Mouse (Mus musculus): ENCODE measurements at regions not wholly inside any gene's neighbourhood (a gene's known extent, or its start where the extent isn't known, plus 50 kb on each side); places are given as distances from the start of the nearest gene placed in this dataset.

DNA sequence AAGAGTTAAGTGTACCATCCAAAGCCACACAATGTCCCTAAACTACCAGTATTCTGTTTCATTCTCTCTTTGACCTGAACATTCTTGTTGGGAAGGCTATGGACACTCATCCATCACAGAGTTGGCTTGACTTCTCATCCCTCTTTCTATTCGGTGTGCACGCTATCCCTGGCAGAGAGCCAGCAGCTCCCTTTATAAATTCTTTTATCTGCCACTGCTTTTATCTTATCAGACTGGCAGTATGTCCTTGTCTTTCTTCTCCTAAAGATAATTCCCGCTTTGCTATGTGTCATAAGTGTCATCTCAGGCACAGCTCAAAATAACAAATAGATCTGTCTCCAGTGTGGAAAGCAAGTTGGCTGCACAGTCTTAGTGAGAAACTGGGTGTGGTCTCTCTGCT is 106.6 kb upstream of the Lipc start:
- Histone ChIP-seq H3K4me1 (replicated peaks) (no peaks in the 10 kb centered on the region), H3K27ac (no peak overlapping the region), H3K9ac (no peak overlapping the region), H3K4me3 (no peak overlapping the region), H3K4me2 (no peak overlapping the region), H3K36me3 (no peaks in the 10 kb centered on the region), H3K27me3 (no peaks in the 10 kb centered on the region), H3K9me3 (replicated peaks) (no peaks in the 10 kb centered on the region)
- ATAC-seq (replicated peaks; ENCODE audit: insufficient number of reproducible peaks, insufficient read depth, low FRiP score, low read depth) = no peak
- 6% methylated on average over 3 of the region's 3 CpGs for WGBS

DNA sequence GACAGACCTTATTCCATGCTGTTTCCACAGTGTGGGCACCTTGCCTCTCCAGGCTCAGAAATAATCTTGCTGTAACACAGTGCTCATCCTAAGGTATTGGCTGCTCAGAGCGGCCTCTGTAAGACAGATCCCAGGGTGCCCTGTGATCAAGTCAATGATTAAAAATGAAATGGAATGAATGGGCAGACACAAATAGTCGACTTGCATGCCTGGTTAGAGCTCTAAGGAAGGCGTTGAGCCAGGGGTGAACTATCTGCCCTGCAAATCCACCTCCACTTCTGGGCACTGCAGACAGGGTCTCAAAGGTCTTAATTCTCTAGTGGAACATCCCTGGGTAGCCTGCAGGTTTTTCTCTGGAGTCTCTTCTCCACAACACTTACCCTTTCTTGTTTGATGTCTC is 104.8 kb upstream of the Lipc start:
- Histone ChIP-seq H3K27me3 (no peaks in the 10 kb centered on the region), H3K36me3 (no peaks in the 10 kb centered on the region), H3K4me1 (replicated peaks) (no peaks in the 10 kb centered on the region), H3K4me2 (no peak overlapping the region), H3K4me3 (no peak overlapping the region), H3K9me3 (replicated peaks) (no peaks in the 10 kb centered on the region), H3K27ac (no peak overlapping the region), H3K9ac (no peak overlapping the region)
- WGBS = 74% methylated on average over 3 of the region's 3 CpGs
- no peak for ATAC-seq (replicated peaks; ENCODE audit: insufficient number of reproducible peaks, insufficient read depth, low FRiP score, low read depth)

DNA sequence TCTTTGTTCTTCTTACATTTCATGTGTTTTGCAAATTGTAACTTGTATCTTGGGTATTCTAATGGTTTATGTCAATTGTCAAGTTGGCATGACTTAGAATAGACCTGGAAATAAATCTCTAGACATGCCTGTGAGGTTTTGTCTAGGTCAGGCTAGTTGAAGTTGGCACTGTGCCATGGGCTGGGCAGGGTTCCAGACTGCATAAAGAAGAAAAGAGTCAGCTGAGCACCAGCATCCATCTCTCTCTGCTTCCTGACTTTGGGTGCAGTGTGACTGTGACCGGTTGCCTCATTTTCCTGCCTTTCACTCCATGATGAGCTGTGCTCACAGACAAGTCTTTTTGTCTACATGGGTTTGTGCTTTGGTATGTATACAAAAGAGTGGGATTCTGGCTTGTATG is 91.9 kb upstream of the Lipc start:
- ATAC-seq (replicated peaks; ENCODE audit: insufficient number of reproducible peaks, insufficient read depth, low FRiP score, low read depth) = peak; percentile 39; the same call in 1 of the 2 replicates
- H3K9me3 ChIP-seq (replicated peaks) = no peaks in the 10 kb centered on the region
- 35% methylated on average over 1 of the region's 1 CpGs for WGBS

DNA sequence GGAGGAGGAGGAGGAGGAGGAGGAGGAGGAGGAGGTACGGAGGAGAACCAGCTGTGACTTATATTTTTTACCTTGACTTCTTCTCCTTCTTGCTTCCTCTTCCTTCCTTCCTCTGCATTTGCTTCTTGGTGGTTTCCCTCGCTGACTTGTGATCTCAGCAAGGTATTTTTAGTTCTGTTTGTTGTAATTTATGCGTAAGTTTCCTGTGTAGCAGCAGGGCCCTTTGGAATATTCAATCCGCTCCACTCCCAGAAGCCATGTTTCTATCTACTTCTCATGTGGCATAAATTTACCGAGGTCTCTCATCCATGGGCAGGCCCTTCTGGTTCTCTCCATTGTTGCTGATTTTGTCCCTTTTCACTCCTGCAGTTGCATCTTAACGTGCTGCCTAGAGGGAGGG is 83.3 kb upstream of the Lipc start:
- no peak overlapping the region for H3K9ac ChIP-seq
- no peaks in the 10 kb centered on the region; the same call in 1 of the 2 replicates for H3K4me1 ChIP-seq (replicated peaks)
- ATAC-seq (replicated peaks; ENCODE audit: insufficient number of reproducible peaks, insufficient read depth, low FRiP score, low read depth) = no peak

More for the DNA sequence above, 91.9 kb upstream of the Lipc start:
- Histone ChIP-seq H3K9ac (no peak overlapping the region), H3K36me3 (no peaks in the 10 kb centered on the region), H3K27me3 (no peaks in the 10 kb centered on the region), H3K27ac (no peak overlapping the region), H3K4me2 (no peak overlapping the region), H3K4me3 (no peak overlapping the region), H3K4me1 (replicated peaks) (no peaks in the 10 kb centered on the region)

DNA sequence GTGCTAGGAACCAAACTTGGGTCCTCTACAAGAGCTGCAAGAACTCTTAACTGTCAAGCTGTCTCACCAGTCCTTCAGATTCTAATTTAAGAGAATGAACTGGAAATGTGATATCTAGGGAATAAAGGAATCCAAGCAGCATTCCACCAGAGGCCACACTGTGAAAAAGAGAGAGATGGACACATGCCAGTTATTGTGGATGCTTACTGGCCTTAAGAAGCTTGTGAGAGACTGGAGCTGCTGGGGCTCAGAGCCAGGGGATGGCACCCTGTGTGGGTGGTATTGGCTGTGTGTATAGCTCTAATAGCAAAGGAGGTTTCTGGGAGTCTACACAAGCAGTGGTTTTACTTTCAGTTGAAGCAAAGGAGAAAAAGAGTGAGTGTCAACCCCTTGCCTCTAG is 80.1 kb upstream of the Lipc start:
- H3K4me2 ChIP-seq = no peak overlapping the region
- no peaks in the 10 kb centered on the region for H3K27me3 ChIP-seq
- H3K4me1 ChIP-seq (replicated peaks) = no peaks in the 10 kb centered on the region; the same call in 1 of the 2 replicates
- no peaks in the 10 kb centered on the region for H3K36me3 ChIP-seq
- H3K9ac ChIP-seq = no peak overlapping the region
- no peak for ATAC-seq (replicated peaks; ENCODE audit: insufficient number of reproducible peaks, insufficient read depth, low FRiP score, low read depth)
- H3K4me3 ChIP-seq = no peak overlapping the region
- no peaks in the 10 kb centered on the region for H3K9me3 ChIP-seq (replicated peaks)
- H3K27ac ChIP-seq = no peak overlapping the region

More for the DNA sequence above, 83.3 kb upstream of the Lipc start:
- Histone ChIP-seq H3K27me3 (no peaks in the 10 kb centered on the region), H3K4me3 (no peak overlapping the region), H3K36me3 (no peaks in the 10 kb centered on the region), H3K27ac (no peak overlapping the region), H3K4me2 (no peak overlapping the region), H3K9me3 (replicated peaks) (no peaks in the 10 kb centered on the region)
- WGBS = 66% methylated on average over 6 of the region's 6 CpGs

DNA sequence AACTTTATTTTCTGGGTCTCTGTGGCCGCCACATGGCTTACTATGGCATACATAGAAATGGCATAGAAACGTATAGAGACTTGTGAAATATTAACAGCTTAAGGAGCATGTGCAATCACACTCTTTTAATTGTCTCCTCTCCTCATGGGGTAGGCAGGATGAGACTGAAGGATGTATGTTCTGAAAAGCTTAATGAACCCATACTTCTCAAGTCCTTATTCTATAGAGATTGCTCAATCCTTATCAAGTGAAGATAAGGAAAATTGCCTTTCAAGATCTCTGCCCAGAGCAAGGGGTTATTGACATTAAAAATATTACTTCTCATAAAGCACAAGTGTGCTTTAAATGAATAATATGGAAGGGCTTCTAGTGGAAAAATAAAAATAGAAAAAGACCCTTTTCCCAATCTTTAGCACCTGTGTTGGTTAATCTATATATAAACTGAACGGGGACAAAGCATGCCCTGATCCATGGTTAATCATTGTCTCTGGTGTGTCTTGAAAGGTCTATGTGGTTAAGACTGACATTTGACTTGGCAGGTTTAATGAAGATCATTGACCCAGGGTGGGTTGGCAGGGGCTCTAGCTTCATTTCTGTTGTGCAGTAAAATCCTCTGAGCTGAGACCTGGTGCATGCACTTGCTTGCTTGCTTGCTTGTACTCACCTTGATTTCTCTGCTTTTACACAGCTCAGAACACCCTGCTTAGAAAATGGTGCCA is 78.3 kb upstream of the Lipc start:
- no peak for ATAC-seq (replicated peaks; ENCODE audit: insufficient number of reproducible peaks, insufficient read depth, low FRiP score, low read depth)
- Histone ChIP-seq H3K4me1 (replicated peaks) (no peaks in the 10 kb centered on the region; the same call in 1 of the 2 replicates), H3K9ac (no peak overlapping the region), H3K4me3 (no peak overlapping the region), H3K27ac (no peak overlapping the region), H3K4me2 (no peak overlapping the region), H3K36me3 (no peaks in the 10 kb centered on the region), H3K9me3 (replicated peaks) (no peaks in the 10 kb centered on the region), H3K27me3 (no peaks in the 10 kb centered on the region)
- 62% methylated on average over 3 of the region's 3 CpGs for WGBS

DNA sequence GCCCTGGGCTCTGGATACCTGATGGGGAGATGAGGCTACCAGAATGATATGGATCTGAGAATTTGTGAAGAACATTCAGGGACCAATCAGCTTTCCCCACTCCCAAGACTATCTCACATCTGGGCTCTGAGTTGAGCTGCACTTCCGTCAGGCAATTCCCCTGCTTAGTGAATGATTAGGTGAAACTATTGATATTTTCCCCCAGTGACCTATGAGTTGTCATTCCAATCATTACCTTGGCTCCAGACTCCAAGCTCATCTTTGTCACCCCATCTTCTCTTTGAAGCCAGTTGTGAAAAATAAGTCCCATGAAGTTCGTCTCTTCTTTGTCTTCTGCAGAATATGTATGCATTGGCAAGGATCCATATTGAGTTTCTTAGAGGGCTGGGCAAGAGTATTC is 76.1 kb upstream of the Lipc start:
- WGBS = 66% methylated on average over 2 of the region's 2 CpGs
- no peaks in the 10 kb centered on the region for H3K9me3 ChIP-seq (replicated peaks)
- H3K4me3 ChIP-seq = no peak overlapping the region
- no peaks in the 10 kb centered on the region for H3K36me3 ChIP-seq
- no peaks in the 10 kb centered on the region for H3K27me3 ChIP-seq
- H3K4me1 ChIP-seq (replicated peaks) = no peaks in the 10 kb centered on the region; the same call in 1 of the 2 replicates
- H3K27ac ChIP-seq = no peak overlapping the region
- H3K4me2 ChIP-seq = no peak overlapping the region
- no peak for ATAC-seq (replicated peaks; ENCODE audit: insufficient number of reproducible peaks, insufficient read depth, low FRiP score, low read depth)
- H3K9ac ChIP-seq = no peak overlapping the region

DNA sequence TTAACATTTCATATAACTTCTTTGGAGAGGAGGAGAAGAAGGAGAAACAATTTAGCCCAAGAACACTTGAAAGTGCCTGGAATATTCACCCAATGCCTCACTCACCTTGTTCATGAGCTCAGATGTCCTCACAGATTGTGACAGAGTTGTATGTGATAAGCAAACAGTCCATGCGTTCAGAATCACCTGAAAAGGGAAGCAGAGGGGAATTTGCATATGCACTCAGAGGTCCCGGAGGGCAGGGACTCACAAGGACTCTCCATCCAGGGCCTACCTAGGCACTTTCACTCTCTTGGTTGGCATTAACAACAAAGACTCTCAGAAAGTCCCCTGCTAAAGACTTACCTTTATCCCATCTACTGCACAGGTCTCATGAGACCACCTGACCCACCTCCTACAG is 75.6 kb upstream of the Lipc start:
- H3K9me3 ChIP-seq (replicated peaks) = no peaks in the 10 kb centered on the region
- no peak overlapping the region for H3K4me2 ChIP-seq
- 65% methylated on average over 2 of the region's 2 CpGs for WGBS
- no peaks in the 10 kb centered on the region for H3K27me3 ChIP-seq
- H3K36me3 ChIP-seq = no peaks in the 10 kb centered on the region
- no peak overlapping the region for H3K4me3 ChIP-seq
- no peak overlapping the region for H3K9ac ChIP-seq
- no peak for ATAC-seq (replicated peaks; ENCODE audit: insufficient number of reproducible peaks, insufficient read depth, low FRiP score, low read depth)
- H3K4me1 ChIP-seq (replicated peaks) = no peaks in the 10 kb centered on the region; the same call in 1 of the 2 replicates
- H3K27ac ChIP-seq = no peak overlapping the region

DNA sequence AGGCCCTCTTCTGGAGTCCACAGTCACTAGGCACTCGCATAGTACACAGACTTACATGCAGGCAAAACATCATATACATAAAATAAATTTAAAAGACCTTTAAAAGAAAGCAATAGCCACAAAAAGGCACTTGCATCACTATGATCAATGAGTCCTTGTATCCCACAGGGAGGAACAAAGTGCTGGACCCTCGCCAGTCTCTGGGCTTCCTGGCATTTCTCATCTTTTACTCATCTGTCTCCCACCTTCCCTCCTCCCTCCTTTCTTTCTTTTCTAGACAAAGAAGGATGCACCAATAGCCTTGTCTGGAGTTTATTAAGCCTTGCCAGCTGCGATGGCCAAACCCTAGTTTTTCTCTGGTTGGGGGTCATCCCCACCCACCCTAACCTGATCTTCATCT is 73.2 kb upstream of the Lipc start:
- Histone ChIP-seq H3K4me3 (no peak overlapping the region), H3K9me3 (replicated peaks) (no peaks in the 10 kb centered on the region), H3K4me2 (no peak overlapping the region), H3K36me3 (no peaks in the 10 kb centered on the region), H3K27me3 (no peaks in the 10 kb centered on the region), H3K27ac (no peak overlapping the region), H3K4me1 (replicated peaks) (no peaks in the 10 kb centered on the region), H3K9ac (no peak overlapping the region)
- ATAC-seq (replicated peaks; ENCODE audit: insufficient number of reproducible peaks, insufficient read depth, low FRiP score, low read depth) = no peak
- 69% methylated on average over 3 of the region's 3 CpGs for WGBS

DNA sequence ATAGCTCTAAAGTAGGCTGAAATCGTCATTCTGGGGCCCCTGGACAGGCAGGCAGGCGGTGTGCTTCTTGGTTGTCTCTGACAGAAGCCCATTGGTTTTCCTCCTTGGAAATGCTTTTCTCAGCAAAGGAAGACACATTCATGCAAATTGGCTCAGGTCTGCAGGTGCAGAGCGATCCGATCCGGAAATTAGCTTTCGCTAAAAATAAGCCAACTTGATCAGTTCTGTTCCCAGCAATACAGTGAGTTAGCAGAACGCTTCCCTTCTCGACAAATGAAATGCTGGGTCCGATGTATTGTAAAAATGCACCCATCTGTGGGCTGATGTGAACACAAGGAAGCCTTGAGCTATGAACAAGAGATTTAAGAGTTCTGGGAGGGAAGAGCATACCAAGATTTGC is 66.2 kb upstream of the Lipc start:
- H3K9ac ChIP-seq = no peak overlapping the region

DNA sequence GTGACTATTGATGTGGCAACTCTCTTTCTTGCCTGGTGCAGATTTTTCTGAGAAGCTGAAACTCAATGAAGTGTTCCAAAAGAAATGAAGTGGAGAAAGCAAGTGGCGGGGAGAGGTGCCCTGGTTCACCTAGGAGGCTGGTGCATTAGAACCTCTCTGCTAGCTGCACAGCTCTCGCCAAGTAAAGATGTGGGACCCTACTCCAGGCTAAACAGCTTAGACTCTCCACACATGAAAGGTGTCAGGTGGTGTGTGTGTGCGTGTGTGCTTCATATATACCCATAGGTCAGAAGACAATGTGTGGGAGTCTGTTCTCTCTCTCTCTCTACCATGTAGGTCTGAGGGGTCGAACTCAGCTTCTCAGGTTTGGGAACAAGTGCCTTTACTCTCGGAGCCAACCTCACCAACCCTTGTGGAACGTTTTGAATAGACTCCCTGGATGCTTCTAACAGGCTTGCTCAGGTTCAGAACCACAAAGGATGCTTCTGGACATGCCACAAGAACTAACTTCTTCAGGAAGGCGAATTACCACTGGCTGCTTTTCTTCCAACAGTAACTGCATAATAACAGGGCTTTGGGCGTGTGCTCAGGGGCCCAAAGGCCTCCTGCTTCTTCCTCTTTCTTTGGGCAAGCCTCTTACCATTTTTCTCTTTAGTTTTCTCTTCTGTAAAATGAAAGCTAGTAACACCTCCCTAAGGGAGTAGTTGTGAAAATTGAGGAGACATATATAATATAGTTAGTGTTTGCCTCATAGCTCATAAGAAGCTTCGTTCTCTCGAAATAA is 65.6 kb upstream of the Lipc start:
- Histone ChIP-seq H3K27me3 (no peaks in the 10 kb centered on the region), H3K4me2 (no peak overlapping the region), H3K27ac (no peak overlapping the region), H3K9ac (no peak overlapping the region), H3K9me3 (replicated peaks) (no peaks in the 10 kb centered on the region), H3K36me3 (no peaks in the 10 kb centered on the region), H3K4me1 (replicated peaks) (0 out of 2 replicates have a peak, but pooled peaks cover 2% of the 10 kb centered on the region), H3K4me3 (no peak overlapping the region)
- no peak for ATAC-seq (replicated peaks; ENCODE audit: insufficient number of reproducible peaks, insufficient read depth, low FRiP score, low read depth)
- 74% methylated on average over 10 of the region's 10 CpGs for WGBS

More for the DNA sequence above, 66.2 kb upstream of the Lipc start:
- ATAC-seq (replicated peaks; ENCODE audit: insufficient number of reproducible peaks, insufficient read depth, low FRiP score, low read depth) = no peak
- Histone ChIP-seq H3K36me3 (no peaks in the 10 kb centered on the region), H3K27ac (no peak overlapping the region), H3K4me3 (no peak overlapping the region), H3K4me2 (no peak overlapping the region), H3K9me3 (replicated peaks) (no peaks in the 10 kb centered on the region), H3K27me3 (no peaks in the 10 kb centered on the region), H3K4me1 (replicated peaks) (0 out of 2 replicates have a peak, but pooled peaks cover 2% of the 10 kb centered on the region)
- WGBS = 77% methylated on average over 9 of the region's 9 CpGs
